Mouse (Mus musculus) neural tube, embryonic 13.5 days (tissue): ENCODE data around the gene Klhl22. TPM values are rescaled to one million over a fixed set of nuclear protein-coding genes. Genes with fewer than 3 reads are reported as not detected.

Source experiments
- ATAC-seq: fragments of 200-750 bp; cut with Nextera tagmentation; 2 replicates; pipeline ENCODE4 v1.8.0; 2017; ENCODE audit warnings: low read depth, mild to moderate bottlenecking, moderate TSS enrichment, moderate library complexity
- H3K27ac ChIP-seq: fragments of 300-500 bp; sonication (generic); replicated peaks from 2 replicates; pipeline ENCODE4 v1.5.1; 2015; ENCODE audit warnings: moderate library complexity, mild to moderate bottlenecking, inconsistent platforms
- H3K27me3 ChIP-seq: fragments of 300-500 bp; sonication (generic); 2 replicates; pipeline ENCODE4 v1.6.1; 2015; ENCODE audit warnings: mild to moderate bottlenecking, inconsistent platforms
- H3K36me3 ChIP-seq: fragments of 300-500 bp; sonication (generic); 2 replicates; pipeline ENCODE4 v1.6.1; 2015; ENCODE audit warnings: mild to moderate bottlenecking, inconsistent platforms
- H3K4me1 ChIP-seq: fragments of 300-500 bp; sonication (generic); replicated peaks from 2 replicates; pipeline ENCODE4 v1.6.1; 2015; ENCODE audit warnings: inconsistent platforms
- H3K4me2 ChIP-seq: fragments of 300-500 bp; sonication (generic); 2 replicates; pipeline ENCODE4 v1.6.1; 2015; ENCODE audit warnings: inconsistent platforms, mild to moderate bottlenecking, moderate library complexity
- H3K4me3 ChIP-seq: fragments of 300-500 bp; sonication (generic); 2 replicates; pipeline ENCODE4 v1.5.1; 2015; ENCODE audit warnings: mild to moderate bottlenecking, inconsistent platforms
- H3K9ac ChIP-seq: fragments of 300-500 bp; sonication (generic); 2 replicates; pipeline ENCODE4 v1.6.1; 2015; ENCODE audit warnings: moderate library complexity, mild to moderate bottlenecking, inconsistent platforms
- H3K9me3 ChIP-seq: fragments of 300-500 bp; sonication (generic); 2 replicates; pipeline ENCODE4 v1.6.1; 2016; ENCODE audit warnings: inconsistent platforms
- WGBS: fragments of 180-500 bp; shearing (Covaris S2); methylation state at CpG from one replicate; pipeline ENCODE4 v1.1.7; 2015; 5-methylcytosine and 5-hydroxymethylcytosine counted together
- polyA plus RNA-seq: library from polyadenylated mRNA; unstranded; fragments of >200 nt; fragmentation: Nextera tagmentation; extraction: Ambion mirVana; gene quantifications from 2 replicates; pipeline ENCODE4 v1.2.1, GENCODE M21; 2015

Gene Klhl22
- polyA plus RNA-seq, 1 experiment from 2014 or later, result 76.2 TPM

DNA sequence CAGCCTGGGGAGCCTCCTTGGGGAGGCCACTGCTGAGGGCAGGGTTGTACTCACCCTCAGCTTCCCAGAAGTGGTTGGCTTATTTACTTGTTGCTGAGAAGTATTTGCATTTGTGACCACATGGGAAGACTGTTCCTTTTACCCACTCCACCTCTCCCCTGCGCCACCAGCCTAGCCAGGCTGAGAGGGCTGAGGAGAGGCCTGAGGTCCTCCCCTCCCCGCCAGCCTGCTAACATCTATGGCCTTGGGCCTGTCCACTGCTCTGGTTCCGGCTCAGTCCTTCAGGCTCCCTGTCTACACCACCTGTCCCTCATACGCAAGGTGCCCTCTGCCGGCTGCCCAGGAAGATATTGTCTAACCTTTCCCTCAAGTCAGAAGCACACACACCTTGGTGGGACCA, 36.2 kb downstream of the Klhl22 start:
- no peak overlapping the region for H3K4me2 ChIP-seq
- H3K27me3 ChIP-seq, result peaks cover 71% of the 10 kb centered on the region
- H3K36me3 ChIP-seq, result peaks cover 36% of the 10 kb centered on the region
- no peak overlapping the region for H3K9ac ChIP-seq
- WGBS, result 72% methylated on average over 5 of the region's 5 CpGs
- H3K27ac ChIP-seq, result no peak overlapping the region
- ATAC-seq, result no peak
- H3K4me3 ChIP-seq, result no peak overlapping the region
- no peaks in the 10 kb centered on the region for H3K9me3 ChIP-seq
- H3K4me1 ChIP-seq, result peaks cover 25% of the 10 kb centered on the region

- H3K9me3 ChIP-seq, result no peaks in the 10 kb centered on the region
- peaks cover 27% of the 10 kb centered on the region for H3K36me3 ChIP-seq
- H3K4me1 ChIP-seq, result peaks cover 25% of the 10 kb centered on the region
- H3K27me3 ChIP-seq, result peaks cover 80% of the 10 kb centered on the region
- peak overlapping the region; percentile 53 for H3K4me3 ChIP-seq
- H3K9ac ChIP-seq, result peak overlapping the region; percentile 75
- no peak for ATAC-seq
- H3K27ac ChIP-seq, result no peak overlapping the region
- peak overlapping the region; percentile 73 for H3K4me2 ChIP-seq
Measured at GRCm38 (mm10) chr16:17796519-17796918, 37.1 kb downstream of the Klhl22 start.

GRCm38 (mm10) chr16:17796971-17797811, 37.8 kb downstream of the Klhl22 start, which contains the start of gene Scarf2:
Scarf2 (plus strand) TSS chr16:17797282.
- no peaks in the 10 kb centered on the region for H3K9me3 ChIP-seq
- H3K9ac ChIP-seq, result peak within 1 kb of the TSS; percentile 75
- peak within 1 kb of the TSS; percentile 73 for H3K4me2 ChIP-seq
- peaks cover 20% of the 10 kb centered on the region for H3K36me3 ChIP-seq
- 3% methylated on average over 64 of the region's 81 CpGs for WGBS
- peak within 1 kb of the TSS; percentile 53 for H3K4me3 ChIP-seq
- ATAC-seq, result peak; percentile 21
- peaks cover 26% of the 10 kb centered on the region for H3K4me1 ChIP-seq
- peaks cover 86% of the 10 kb centered on the region for H3K27me3 ChIP-seq
- H3K27ac ChIP-seq, result peak within 1 kb of the TSS; percentile 10

- H3K9me3 ChIP-seq, result no peaks in the 10 kb centered on the region
- H3K9ac ChIP-seq, result peak overlapping the region; percentile 75
- 3% methylated on average over 29 of the region's 29 CpGs for WGBS
- H3K4me2 ChIP-seq, result peak overlapping the region; percentile 73
- H3K4me3 ChIP-seq, result peak overlapping the region; percentile 53
- H3K27me3 ChIP-seq, result peaks cover 93% of the 10 kb centered on the region
- peaks cover 13% of the 10 kb centered on the region; the same call in 1 of the 2 replicates for H3K36me3 ChIP-seq
- ATAC-seq, result no peak
- peak overlapping the region; percentile 10; the same call in 1 of the 2 replicates for H3K27ac ChIP-seq
- peaks cover 33% of the 10 kb centered on the region for H3K4me1 ChIP-seq
Measured at GRCm38 (mm10) chr16:17797812-17798311, 38.4 kb downstream of the Klhl22 start.

GRCm38 (mm10) chr16:17798321-17799180, 39.1 kb downstream of the Klhl22 start:
- H3K4me3 ChIP-seq, result peak overlapping the region; percentile 53
- H3K9me3 ChIP-seq, result no peaks in the 10 kb centered on the region
- peak overlapping the region; percentile 73 for H3K4me2 ChIP-seq
- peaks cover 99% of the 10 kb centered on the region for H3K27me3 ChIP-seq
- peaks cover 40% of the 10 kb centered on the region for H3K4me1 ChIP-seq
- no peak for ATAC-seq
- H3K36me3 ChIP-seq, result 0 out of 2 replicates have a peak, but pooled peaks cover 9% of the 10 kb centered on the region
- peak overlapping the region; percentile 75 for H3K9ac ChIP-seq
- 2% methylated on average over 34 of the region's 45 CpGs for WGBS
- 0 out of 2 replicates have a peak overlapping the region, but pooled peaks have one; percentile 10 for H3K27ac ChIP-seq

GRCm38 (mm10) chr16:17799584-17799983, 40.2 kb downstream of the Klhl22 start:
- H3K4me1 ChIP-seq, result peaks cover 50% of the 10 kb centered on the region
- H3K4me2 ChIP-seq, result no peak overlapping the region
- H3K4me3 ChIP-seq, result no peak overlapping the region
- no peaks in the 10 kb centered on the region for H3K36me3 ChIP-seq
- ATAC-seq, result no peak
- no peak overlapping the region for H3K27ac ChIP-seq
- no peaks in the 10 kb centered on the region for H3K9me3 ChIP-seq
- peaks cover 99% of the 10 kb centered on the region for H3K27me3 ChIP-seq
- no peak overlapping the region for H3K9ac ChIP-seq

DNA sequence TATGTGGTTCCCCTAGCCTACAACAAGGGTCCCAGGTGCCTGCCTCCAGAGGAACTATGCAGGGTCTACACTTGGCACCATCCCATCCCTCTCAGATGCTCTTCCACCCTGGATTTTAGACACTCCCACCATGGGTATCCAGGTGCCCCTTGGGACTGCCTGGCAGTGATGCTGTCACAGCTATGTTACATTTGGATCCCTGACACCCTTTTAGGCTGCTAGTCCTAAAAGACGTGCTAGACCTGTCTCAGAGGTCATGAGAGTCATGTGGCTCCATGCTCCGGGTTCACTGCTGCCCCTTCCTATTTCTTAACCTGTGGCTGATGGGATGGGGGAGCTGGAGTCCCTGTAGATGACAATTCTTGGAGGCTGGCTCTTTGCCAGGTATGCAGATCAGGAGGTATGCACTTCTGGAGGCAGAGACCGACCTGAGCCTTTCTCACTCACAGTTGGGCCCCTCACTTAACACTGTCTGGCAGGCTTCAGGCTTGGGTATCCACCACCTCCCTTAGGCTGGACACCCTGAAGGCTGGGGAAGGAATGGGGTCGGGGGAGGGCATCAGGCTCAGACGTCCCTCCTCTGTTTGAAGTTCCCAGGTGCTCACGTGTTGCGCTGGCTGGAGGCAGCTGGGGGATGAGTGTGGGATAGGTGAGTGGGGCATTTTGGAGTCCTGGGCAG, 42.5 kb downstream of the Klhl22 start:
- no peak for ATAC-seq
- Histone ChIP-seq H3K4me2 (no peak overlapping the region), H3K9ac (no peak overlapping the region), H3K4me1 (peaks cover 64% of the 10 kb centered on the region), H3K9me3 (no peaks in the 10 kb centered on the region), H3K4me3 (no peak overlapping the region), H3K27me3 (peaks cover 96% of the 10 kb centered on the region), H3K27ac (no peak overlapping the region), H3K36me3 (no peaks in the 10 kb centered on the region)
- WGBS, result 3% methylated on average over 7 of the region's 7 CpGs

- no peak overlapping the region for H3K27ac ChIP-seq
- peaks cover 62% of the 10 kb centered on the region for H3K4me1 ChIP-seq
- peak overlapping the region; percentile 55; the same call in 1 of the 2 replicates for H3K9ac ChIP-seq
- WGBS, result 2% methylated on average over 18 of the region's 18 CpGs
- ATAC-seq, result no peak
- no peaks in the 10 kb centered on the region for H3K36me3 ChIP-seq
- no peaks in the 10 kb centered on the region for H3K9me3 ChIP-seq
- peaks cover 91% of the 10 kb centered on the region for H3K27me3 ChIP-seq
- peak overlapping the region; percentile 63 for H3K4me2 ChIP-seq
- peak overlapping the region; percentile 39 for H3K4me3 ChIP-seq
Measured at GRCm38 (mm10) chr16:17802456-17802838, 43.0 kb downstream of the Klhl22 start.

- no peaks in the 10 kb centered on the region for H3K9me3 ChIP-seq
- peak overlapping the region; percentile 55; the same call in 1 of the 2 replicates for H3K9ac ChIP-seq
- WGBS, result 2% methylated on average over 83 of the region's 83 CpGs
- peaks cover 85% of the 10 kb centered on the region for H3K27me3 ChIP-seq
- ATAC-seq, result no peak
- no peaks in the 10 kb centered on the region for H3K36me3 ChIP-seq
- H3K4me2 ChIP-seq, result peak overlapping the region; percentile 63
- peak overlapping the region; percentile 39 for H3K4me3 ChIP-seq
- no peak overlapping the region for H3K27ac ChIP-seq
- H3K4me1 ChIP-seq, result peaks cover 62% of the 10 kb centered on the region
Measured at GRCm38 (mm10) chr16:17802839-17803674, 43.6 kb downstream of the Klhl22 start.

DNA sequence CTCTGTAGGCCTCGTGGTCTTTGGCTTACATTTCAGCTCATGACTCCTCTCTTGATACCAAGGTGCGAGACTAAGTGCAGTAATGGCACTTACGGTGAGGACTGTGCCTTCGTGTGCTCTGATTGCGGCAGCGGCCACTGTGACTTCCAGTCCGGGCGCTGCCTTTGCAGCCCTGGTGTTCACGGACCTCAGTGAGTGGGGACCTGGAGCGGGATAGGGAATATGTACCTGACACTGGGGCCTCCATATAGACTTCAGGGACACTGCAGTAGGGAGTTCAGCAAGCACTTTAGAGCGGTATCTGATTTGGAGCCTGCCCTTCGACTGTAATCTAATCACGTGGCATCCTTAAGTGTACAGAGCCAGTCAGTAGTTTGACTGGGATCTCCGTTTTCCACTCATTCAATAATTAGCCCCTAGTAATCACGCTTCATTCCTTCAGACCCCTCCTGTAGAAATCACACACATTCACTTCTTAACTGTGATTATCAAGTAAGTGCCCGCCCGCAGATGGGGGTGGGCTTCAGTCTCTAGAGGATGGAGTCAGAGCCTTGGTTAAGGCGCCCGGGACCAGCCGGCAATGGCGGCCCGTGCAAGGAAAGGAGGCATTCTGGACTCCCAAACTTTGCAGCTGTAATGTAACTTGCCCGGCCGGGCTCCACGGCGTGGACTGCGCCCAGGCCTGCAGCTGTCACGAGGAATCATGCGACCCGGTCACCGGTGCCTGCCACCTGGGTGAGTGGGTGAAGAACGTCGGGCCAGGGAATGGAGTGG, 44.4 kb downstream of the Klhl22 start:
- WGBS, result 6% methylated on average over 33 of the region's 33 CpGs
- Histone ChIP-seq H3K4me3 (peak overlapping the region; percentile 39), H3K27ac (no peak overlapping the region), H3K27me3 (peaks cover 82% of the 10 kb centered on the region), H3K4me1 (peaks cover 54% of the 10 kb centered on the region), H3K9ac (peak overlapping the region; percentile 44), H3K36me3 (no peaks in the 10 kb centered on the region), H3K4me2 (peak overlapping the region; percentile 63), H3K9me3 (no peaks in the 10 kb centered on the region)
- ATAC-seq, result no peak
